Mouse (Mus musculus): ENCODE results near the gene Ralgps1. TPM values are rescaled to one million over a fixed set of nuclear protein-coding genes. Genes with fewer than 3 reads are reported as not detected.
A peak's percentile ranks its signal among the peaks of the same experiment; 100 is the strongest.
"Not testable (repeated sequence)": the region's sequence is repeated elsewhere in the genome, so short reads cannot be mapped to it uniquely, and the experiment has no call there.

Gene Ralgps1
- polyA plus RNA-seq, 1 experiment from 2014 or later, result 42.8 TPM

DNA sequence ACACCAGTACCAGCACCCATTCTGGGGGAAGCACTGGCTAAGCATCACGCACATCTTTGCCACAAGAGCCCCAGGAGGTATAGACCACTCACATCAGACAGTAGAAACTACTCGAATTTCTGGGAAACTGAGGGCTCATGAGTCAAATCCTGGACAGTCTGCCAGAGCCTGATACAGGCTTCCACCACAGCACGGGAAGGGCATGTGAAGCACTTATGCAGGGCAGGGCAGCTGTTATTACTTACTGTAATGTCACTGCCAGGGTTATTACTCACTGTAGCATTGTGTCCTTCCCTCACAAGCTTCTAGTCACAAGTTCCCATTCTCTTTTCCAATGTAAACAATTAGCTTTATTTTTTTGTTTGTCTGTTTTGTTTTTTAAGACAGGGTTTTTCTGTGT lies 27.9 kb downstream of the Ralgps1 start:
- H3K4me2 ChIP-seq, result no peak overlapping the region
- H3K27me3 ChIP-seq, result no peaks in the 10 kb centered on the region
- no peaks in the 10 kb centered on the region for H3K36me3 ChIP-seq
- H3K4me1 ChIP-seq (replicated peaks), result peaks cover 43% of the 10 kb centered on the region
- no peak overlapping the region for H3K27ac ChIP-seq (replicated peaks)
- 74% methylated on average over 3 of the region's 3 CpGs for WGBS
- no peak overlapping the region for H3K9ac ChIP-seq
- H3K4me3 ChIP-seq, result no peak overlapping the region
- no peaks in the 10 kb centered on the region for H3K9me3 ChIP-seq
- ATAC-seq (ENCODE audit: low FRiP score, low read depth), result no peak

GRCm38 (mm10) chr2:33342148-33342547 lies 29.1 kb downstream of the Ralgps1 start:
- peaks cover 34% of the 10 kb centered on the region for H3K4me1 ChIP-seq (replicated peaks)
- H3K27ac ChIP-seq (replicated peaks), result no peak overlapping the region
- H3K36me3 ChIP-seq, result peaks cover 5% of the 10 kb centered on the region; the same call in 1 of the 2 replicates
- no peak overlapping the region for H3K9ac ChIP-seq
- H3K4me2 ChIP-seq, result no peak overlapping the region
- WGBS, result 69% methylated on average over 4 of the region's 4 CpGs
- H3K4me3 ChIP-seq, result no peak overlapping the region
- no peaks in the 10 kb centered on the region for H3K27me3 ChIP-seq
- no peak for ATAC-seq (ENCODE audit: low FRiP score, low read depth)
- no peaks in the 10 kb centered on the region for H3K9me3 ChIP-seq

- H3K4me1 ChIP-seq (replicated peaks), result no peaks in the 10 kb centered on the region
- no peaks in the 10 kb centered on the region for H3K9me3 ChIP-seq
- ATAC-seq (ENCODE audit: low FRiP score, low read depth), result no peak
- H3K9ac ChIP-seq, result no peak overlapping the region
- peaks cover 31% of the 10 kb centered on the region for H3K36me3 ChIP-seq
- H3K27me3 ChIP-seq, result no peaks in the 10 kb centered on the region
- no peak overlapping the region for H3K27ac ChIP-seq (replicated peaks)
- no peak overlapping the region for H3K4me3 ChIP-seq
- H3K4me2 ChIP-seq, result no peak overlapping the region
These were observed 35.5 kb downstream of the Ralgps1 start for GRCm38 (mm10) chr2:33335789-33336188.

- H3K36me3 ChIP-seq, result peaks cover 6% of the 10 kb centered on the region
- H3K4me1 ChIP-seq (replicated peaks), result no peaks in the 10 kb centered on the region
- H3K4me3 ChIP-seq, result no peak overlapping the region
- no peak overlapping the region for H3K9ac ChIP-seq
- no peaks in the 10 kb centered on the region for H3K27me3 ChIP-seq
- WGBS, result 88% methylated on average over 2 of the region's 3 CpGs
- no peaks in the 10 kb centered on the region for H3K9me3 ChIP-seq
- H3K27ac ChIP-seq (replicated peaks), result no peak overlapping the region
- no peak for ATAC-seq (ENCODE audit: low FRiP score, low read depth)
- H3K4me2 ChIP-seq, result no peak overlapping the region
These were observed 41.7 kb downstream of the Ralgps1 start for GRCm38 (mm10) chr2:33329622-33330021.

- Histone ChIP-seq H3K36me3 (peaks cover 5% of the 10 kb centered on the region; the same call in 1 of the 2 replicates), H3K27me3 (no peaks in the 10 kb centered on the region), H3K4me1 (replicated peaks) (no peaks in the 10 kb centered on the region), H3K27ac (replicated peaks) (no peak overlapping the region), H3K9me3 (no peaks in the 10 kb centered on the region), H3K4me2 (no peak overlapping the region), H3K9ac (no peak overlapping the region), H3K4me3 (no peak overlapping the region)
- ATAC-seq (ENCODE audit: low FRiP score, low read depth), result no peak
- 90% methylated on average over 1 of the region's 1 CpGs for WGBS
These were observed 42.3 kb downstream of the Ralgps1 start for GRCm38 (mm10) chr2:33328941-33329340.

GRCm38 (mm10) chr2:33325359-33325758 lies 45.9 kb downstream of the Ralgps1 start:
- no peak overlapping the region for H3K4me2 ChIP-seq
- H3K27me3 ChIP-seq, result no peaks in the 10 kb centered on the region
- peaks cover 6% of the 10 kb centered on the region; the same call in 1 of the 2 replicates for H3K36me3 ChIP-seq
- H3K4me3 ChIP-seq, result no peak overlapping the region
- ATAC-seq (ENCODE audit: low FRiP score, low read depth), result no peak
- 70% methylated on average over 3 of the region's 3 CpGs for WGBS
- no peaks in the 10 kb centered on the region for H3K9me3 ChIP-seq
- 0 out of 2 replicates have a peak overlapping the region, but pooled peaks have one; percentile 12 for H3K27ac ChIP-seq (replicated peaks)
- H3K4me1 ChIP-seq (replicated peaks), result 0 out of 2 replicates have a peak, but pooled peaks cover 3% of the 10 kb centered on the region
- H3K9ac ChIP-seq, result no peak overlapping the region

DNA sequence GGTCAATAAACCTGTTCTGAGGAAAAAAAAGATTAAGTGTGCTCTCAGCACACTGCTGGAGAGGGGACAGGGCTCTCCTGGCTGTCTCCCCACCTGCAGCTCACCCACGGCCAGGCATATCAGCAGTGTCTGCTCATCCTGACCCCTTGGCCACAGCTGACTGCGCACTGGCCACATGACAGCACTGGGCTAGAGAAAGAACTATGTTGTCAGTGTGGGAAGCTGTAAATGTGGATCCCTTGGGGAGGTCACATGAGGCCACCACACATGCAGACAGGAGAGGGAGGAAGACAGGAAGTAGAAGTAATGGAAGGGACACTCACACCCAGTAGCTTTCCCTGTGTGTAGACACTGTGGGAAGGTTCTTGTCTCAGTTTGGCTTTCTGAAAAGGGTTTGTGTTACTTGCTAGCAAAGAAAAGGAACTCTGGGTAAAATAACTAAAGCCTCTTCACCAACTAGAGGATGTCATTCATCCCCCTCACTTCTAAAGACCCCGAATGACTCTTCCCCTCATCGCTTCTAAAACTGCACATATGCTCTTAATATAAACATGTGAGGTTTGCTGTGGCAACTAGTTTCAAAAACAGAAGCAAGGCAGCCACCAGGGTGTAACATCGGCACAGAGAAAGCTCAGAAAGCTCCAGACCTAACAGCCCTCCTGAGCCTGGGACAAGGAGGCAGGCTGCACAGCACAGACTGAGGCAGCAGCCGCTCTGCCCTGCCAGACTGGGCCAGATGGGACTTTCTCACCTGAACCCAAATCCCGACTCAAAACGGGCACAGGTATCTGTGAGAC lies 47.3 kb downstream of the Ralgps1 start:
- Histone ChIP-seq H3K9ac (no peak overlapping the region), H3K9me3 (no peaks in the 10 kb centered on the region), H3K4me3 (no peak overlapping the region), H3K27me3 (no peaks in the 10 kb centered on the region), H3K27ac (replicated peaks) (no peak overlapping the region), H3K36me3 (peaks cover 6% of the 10 kb centered on the region; the same call in 1 of the 2 replicates), H3K4me1 (replicated peaks) (0 out of 2 replicates have a peak, but pooled peaks cover 3% of the 10 kb centered on the region), H3K4me2 (no peak overlapping the region)
- 77% methylated on average over 8 of the region's 8 CpGs for WGBS
- ATAC-seq (ENCODE audit: low FRiP score, low read depth), result no peak; the same call in 1 of the 2 replicates

DNA sequence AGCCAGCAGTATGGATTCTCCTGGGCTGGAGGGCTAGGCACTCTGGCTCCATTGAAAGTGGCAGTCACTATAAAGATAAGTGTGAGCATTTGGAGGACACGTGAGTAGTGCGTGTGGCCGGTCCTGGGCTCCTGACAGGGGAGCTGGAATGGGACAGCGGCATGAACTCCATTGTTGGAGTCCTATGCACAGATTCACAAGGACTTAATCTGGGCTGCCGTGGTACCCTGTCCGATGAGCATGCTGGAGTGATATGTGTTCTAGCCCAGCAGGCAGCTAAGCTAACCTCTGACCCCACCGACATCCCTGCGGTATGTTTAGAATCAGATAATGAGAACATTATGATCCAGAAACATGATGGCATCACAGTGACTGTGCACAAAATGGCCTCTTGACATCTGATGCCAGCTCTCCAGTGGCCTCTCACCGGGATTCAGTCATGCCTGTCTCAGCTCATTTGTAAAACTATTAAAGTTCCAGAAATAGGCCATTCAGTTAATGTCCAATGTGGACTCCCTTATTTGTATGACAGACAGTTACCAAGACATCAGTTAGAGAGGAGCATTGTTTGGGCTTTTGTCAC lies 48.2 kb downstream of the Ralgps1 start:
- not testable (repeated sequence) for H3K4me3 ChIP-seq; ATAC-seq (ENCODE audit: low FRiP score, low read depth); H3K36me3 ChIP-seq; H3K4me1 ChIP-seq (replicated peaks); H3K27me3 ChIP-seq; H3K4me2 ChIP-seq; H3K27ac ChIP-seq (replicated peaks); H3K9ac ChIP-seq; H3K9me3 ChIP-seq
- 42% methylated on average over 9 of the region's 9 CpGs for WGBS

DNA sequence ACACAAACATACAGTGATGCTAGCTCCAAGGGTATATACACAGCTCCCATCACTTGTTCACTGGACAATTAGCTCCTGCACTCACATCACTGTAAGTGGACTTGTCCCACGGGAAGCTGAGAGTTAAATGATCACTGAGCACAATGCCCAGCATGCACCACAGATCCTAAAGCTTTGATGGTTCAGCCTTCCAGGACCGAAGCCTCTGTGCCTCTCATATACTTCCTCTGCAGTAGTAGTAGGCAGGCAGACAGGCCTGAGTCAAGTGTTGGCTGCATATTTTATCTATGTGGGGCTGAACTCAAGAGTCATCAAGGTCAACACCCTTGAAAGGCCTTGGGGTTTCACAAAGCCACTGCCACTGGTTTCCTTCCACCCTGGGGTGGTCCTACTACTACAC lies 49.6 kb downstream of the Ralgps1 start:
- WGBS, result 79% methylated on average over 2 of the region's 2 CpGs
- H3K27me3 ChIP-seq, result no peaks in the 10 kb centered on the region
- no peak overlapping the region for H3K9ac ChIP-seq
- no peak overlapping the region for H3K4me3 ChIP-seq
- H3K36me3 ChIP-seq, result peaks cover 6% of the 10 kb centered on the region; the same call in 1 of the 2 replicates
- H3K9me3 ChIP-seq, result no peaks in the 10 kb centered on the region
- H3K4me2 ChIP-seq, result no peak overlapping the region
- no peak for ATAC-seq (ENCODE audit: low FRiP score, low read depth)
- H3K4me1 ChIP-seq (replicated peaks), result peaks cover 15% of the 10 kb centered on the region
- no peak overlapping the region for H3K27ac ChIP-seq (replicated peaks)

DNA sequence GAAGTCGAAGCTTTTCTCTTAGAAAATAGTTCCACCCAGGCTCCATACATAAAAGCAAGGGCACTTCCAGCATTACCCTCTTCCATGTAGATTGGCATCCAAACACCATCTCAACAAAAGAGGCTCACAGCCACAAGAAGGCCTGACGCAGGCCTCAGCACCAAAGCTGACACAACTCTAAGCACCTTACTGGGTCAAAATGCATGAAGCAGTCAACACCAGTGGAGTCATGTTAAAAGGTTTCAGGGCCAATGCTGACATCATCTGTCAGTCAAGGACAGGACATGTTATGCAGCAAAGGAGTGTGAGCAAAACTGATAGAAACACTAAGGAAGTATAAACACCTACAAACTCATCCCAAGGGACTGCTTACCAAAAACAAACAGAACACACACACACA lies 50.3 kb downstream of the Ralgps1 start:
- ATAC-seq (ENCODE audit: low FRiP score, low read depth), result no peak
- Histone ChIP-seq H3K27me3 (no peaks in the 10 kb centered on the region), H3K9me3 (no peaks in the 10 kb centered on the region), H3K4me1 (replicated peaks) (peaks cover 18% of the 10 kb centered on the region), H3K27ac (replicated peaks) (no peak overlapping the region), H3K4me3 (no peak overlapping the region), H3K4me2 (no peak overlapping the region), H3K9ac (no peak overlapping the region), H3K36me3 (peaks cover 6% of the 10 kb centered on the region; the same call in 1 of the 2 replicates)
- 91% methylated on average over 2 of the region's 2 CpGs for WGBS

DNA sequence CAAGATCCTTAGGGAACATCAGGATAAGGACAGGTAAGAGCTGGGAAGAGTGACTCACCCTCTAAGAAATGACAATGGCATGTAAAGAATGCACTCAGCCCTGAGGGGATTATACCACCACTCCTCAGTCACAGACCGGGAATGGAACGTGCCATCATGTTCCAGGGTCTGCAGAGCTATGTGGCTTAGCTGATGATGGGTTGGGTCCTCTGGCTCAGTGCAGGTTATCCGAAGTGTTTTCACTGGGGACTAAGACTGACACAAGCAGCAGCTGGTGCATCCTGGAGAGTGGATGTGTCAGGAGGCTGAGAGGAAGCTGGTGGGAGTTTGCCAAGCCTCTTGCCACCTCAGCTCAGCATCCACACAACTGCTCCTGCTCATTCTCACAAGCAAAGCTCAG lies 50.7 kb downstream of the Ralgps1 start:
- H3K36me3 ChIP-seq, result peaks cover 6% of the 10 kb centered on the region; the same call in 1 of the 2 replicates
- peaks cover 18% of the 10 kb centered on the region for H3K4me1 ChIP-seq (replicated peaks)
- no peaks in the 10 kb centered on the region for H3K27me3 ChIP-seq
- no peak overlapping the region for H3K4me2 ChIP-seq
- no peak for ATAC-seq (ENCODE audit: low FRiP score, low read depth)
- no peak overlapping the region for H3K9ac ChIP-seq
- no peaks in the 10 kb centered on the region for H3K9me3 ChIP-seq
- no peak overlapping the region for H3K4me3 ChIP-seq
- 83% methylated on average over 3 of the region's 3 CpGs for WGBS
- no peak overlapping the region for H3K27ac ChIP-seq (replicated peaks)

- H3K27me3 ChIP-seq, result no peaks in the 10 kb centered on the region
- H3K27ac ChIP-seq (replicated peaks), result no peak overlapping the region
- WGBS, result 100% methylated on average over 1 of the region's 1 CpGs
- no peak for ATAC-seq (ENCODE audit: low FRiP score, low read depth)
- no peak overlapping the region for H3K4me3 ChIP-seq
- H3K9me3 ChIP-seq, result no peaks in the 10 kb centered on the region
- H3K9ac ChIP-seq, result no peak overlapping the region
- H3K4me2 ChIP-seq, result no peak overlapping the region
- H3K36me3 ChIP-seq, result peaks cover 6% of the 10 kb centered on the region; the same call in 1 of the 2 replicates
- peaks cover 18% of the 10 kb centered on the region for H3K4me1 ChIP-seq (replicated peaks)
These were observed 51.4 kb downstream of the Ralgps1 start for GRCm38 (mm10) chr2:33319934-33320333.

Data from hindbrain, embryonic 15.5 days (tissue).